Mouse (Mus musculus) CH12.LX (cell line): ENCODE measurements around the gene Wdr63. TPM values are rescaled to one million over a fixed set of nuclear protein-coding genes. Genes with fewer than 3 reads are reported as not detected.

ENCODE experiments used
- DNase-seq: peaks from one replicate; pipeline ENCODE4 v3.0.0-alpha.2; 2013; ENCODE audit errors: extremely low read depth
- H3K27ac ChIP-seq: 2 replicates; pipeline ENCODE4 v1.5.1; 2012; ENCODE audit warnings: low read depth, mild to moderate bottlenecking, control low read depth, moderate library complexity; ENCODE audit not compliant: insufficient read depth
- H3K27me3 ChIP-seq: replicated peaks from 2 replicates; pipeline ENCODE3; 2012; ENCODE audit warnings: inconsistent platforms
- H3K36me3 ChIP-seq, 2 experiments: replicated peaks in 1 of 2; 2 replicates each; pipeline versions ENCODE3 to v1.6.1; 2012; ENCODE audit warnings: inconsistent platforms in 1 of 2, low read length in 1 of 2, mild to moderate bottlenecking in 1 of 2, mixed read lengths in 1 of 2, moderate library complexity in 1 of 2; ENCODE audit not compliant: control insufficient read depth in 1 of 2, insufficient read depth in 1 of 2
- H3K4me1 ChIP-seq, 2 experiments: 2 replicates each; pipeline ENCODE4 v1.6.1; 2012; ENCODE audit warnings: inconsistent platforms in 1 of 2, moderate library complexity in 1 of 2; ENCODE audit not compliant: insufficient read depth in 2 of 2, control insufficient read depth in 1 of 2
- H3K4me2 ChIP-seq: 2 replicates; pipeline ENCODE4 v1.6.1; 2012; ENCODE audit warnings: low read depth, mild to moderate bottlenecking, control low read depth; ENCODE audit not compliant: poor library complexity, insufficient read depth, severe bottlenecking
- H3K4me3 ChIP-seq, 3 experiments: fragments of 150-350 bp in 1 of 3; sonication (generic) in 1 of 3; replicated peaks in 1 of 3; 2 replicates each; pipeline versions ENCODE3 to v1.5.1; 2011 to 2012; ENCODE audit warnings: low read depth in 2 of 3, low read length in 2 of 3, mild to moderate bottlenecking in 2 of 3, moderate library complexity in 2 of 3, control low read depth in 1 of 3, improper control_type of control experiment in 1 of 3, inconsistent platforms in 1 of 3, mixed read lengths in 1 of 3; ENCODE audit not compliant: poor library complexity in 1 of 3
- H3K79me2 ChIP-seq: replicated peaks from 2 replicates; pipeline ENCODE4 v1.6.1; 2012; ENCODE audit warnings: mild to moderate bottlenecking, moderate library complexity; ENCODE audit not compliant: control insufficient read depth, poor library complexity, insufficient read depth, severe bottlenecking; ENCODE audit errors: extremely low read depth
- H3K9ac ChIP-seq: 2 replicates; pipeline ENCODE4 v1.6.1; 2012; ENCODE audit warnings: low read depth, mild to moderate bottlenecking, control low read depth, moderate library complexity; ENCODE audit not compliant: insufficient read depth
- H3K9me3 ChIP-seq: replicated peaks from 2 replicates; pipeline ENCODE3; 2012; ENCODE audit warnings: low read length, inconsistent platforms, mixed read lengths
- BHLHE40 ChIP-seq: IDR thresholded peaks from 2 replicates; pipeline ENCODE4 v1.6.1; 2011; ENCODE audit warnings: mild to moderate bottlenecking, low read depth, low read length, improper control_type of control experiment
- CHD2 ChIP-seq: IDR thresholded peaks from 2 replicates; pipeline ENCODE4 v1.6.1; 2011; ENCODE audit warnings: low read length, improper control_type of control experiment
- CTCF ChIP-seq, 2 experiments: IDR thresholded peaks in 1 of 2; conservative IDR thresholded peaks in 1 of 2; 2 replicates each; pipeline ENCODE4 v1.5.1; 2011 to 2012; ENCODE audit warnings: low read depth in 2 of 2, low read length in 2 of 2, improper control_type of control experiment in 1 of 2, inconsistent platforms in 1 of 2, mild to moderate bottlenecking in 1 of 2, moderate library complexity in 1 of 2
- E2F4 ChIP-seq: IDR thresholded peaks from 2 replicates; pipeline ENCODE4 v1.6.1; 2011; ENCODE audit warnings: low read depth, low read length, improper control_type of control experiment; ENCODE audit not compliant: insufficient replicate concordance
- ELF1 ChIP-seq: IDR thresholded peaks from 2 replicates; pipeline ENCODE4 v1.6.1; 2014; ENCODE audit warnings: low read depth, mild to moderate bottlenecking, inconsistent platforms, low read length, improper control_type of control experiment
- EP300 ChIP-seq: IDR thresholded peaks from 2 replicates; pipeline ENCODE4 v1.6.1; 2011; ENCODE audit warnings: low read length, improper control_type of control experiment
- ETS1 ChIP-seq: conservative IDR thresholded peaks from 2 replicates; pipeline ENCODE4 v1.6.1; 2012; ENCODE audit warnings: low read depth, mild to moderate bottlenecking, inconsistent platforms, low read length, improper control_type of control experiment, moderate library complexity
- HCFC1 ChIP-seq: IDR thresholded peaks from 2 replicates; pipeline ENCODE4 v1.6.1; 2012; ENCODE audit warnings: low read depth, mild to moderate bottlenecking, inconsistent platforms, low read length, improper control_type of control experiment
- JUN ChIP-seq: IDR thresholded peaks from 2 replicates; pipeline ENCODE4 v1.6.1; 2011; ENCODE audit warnings: low read depth, mild to moderate bottlenecking, low read length, improper control_type of control experiment, moderate library complexity; ENCODE audit not compliant: insufficient read depth
- JUND ChIP-seq: conservative IDR thresholded peaks from 2 replicates; pipeline ENCODE4 v1.6.1; 2011; ENCODE audit warnings: low read depth, low read length, improper control_type of control experiment
- MAFK ChIP-seq: IDR thresholded peaks from 2 replicates; pipeline ENCODE4 v1.6.1; 2011; ENCODE audit warnings: low read length, improper control_type of control experiment; ENCODE audit not compliant: insufficient replicate concordance
- MAX ChIP-seq: IDR thresholded peaks from 2 replicates; pipeline ENCODE4 v1.6.1; 2011; ENCODE audit warnings: low read length, improper control_type of control experiment
- MXI1 ChIP-seq: IDR thresholded peaks from 2 replicates; pipeline ENCODE4 v1.6.1; 2011; ENCODE audit warnings: mild to moderate bottlenecking, low read depth, low read length, improper control_type of control experiment
- MYC ChIP-seq: IDR thresholded peaks from 2 replicates; pipeline ENCODE4 v1.6.1; 2011; ENCODE audit warnings: low read depth, mild to moderate bottlenecking, improper control_type of control experiment, low read length
- POLR2A ChIP-seq: IDR thresholded peaks from 2 replicates; pipeline ENCODE4 v1.6.1; 2011; ENCODE audit warnings: low read depth, mild to moderate bottlenecking, improper control_type of control experiment, low read length
- RAD21 ChIP-seq: IDR thresholded peaks from 2 replicates; pipeline ENCODE4 v1.6.1; 2011; ENCODE audit warnings: low read depth, mild to moderate bottlenecking, low read length, improper control_type of control experiment, moderate library complexity
- RCOR1 ChIP-seq: conservative IDR thresholded peaks from 2 replicates; pipeline ENCODE4 v1.6.1; 2012; ENCODE audit warnings: low read depth, mild to moderate bottlenecking, inconsistent platforms, low read length, improper control_type of control experiment
- SIN3A ChIP-seq: IDR thresholded peaks from 2 replicates; pipeline ENCODE4 v1.6.1; 2012; ENCODE audit warnings: low read length, improper control_type of control experiment, inconsistent platforms
- SMC3 ChIP-seq: IDR thresholded peaks from 2 replicates; pipeline ENCODE4 v1.6.1; 2011; ENCODE audit warnings: low read depth, low read length, improper control_type of control experiment
- TBP ChIP-seq: conservative IDR thresholded peaks from 2 replicates; pipeline ENCODE4 v1.6.1; 2011; ENCODE audit warnings: low read depth, low read length, improper control_type of control experiment
- TCF12 ChIP-seq: IDR thresholded peaks from 2 replicates; pipeline ENCODE4 v1.6.1; 2014; ENCODE audit warnings: low read depth, mild to moderate bottlenecking, inconsistent platforms, low read length, improper control_type of control experiment
- UBTF ChIP-seq: IDR thresholded peaks from 2 replicates; pipeline ENCODE4 v1.6.1; 2012; ENCODE audit warnings: low read depth, mild to moderate bottlenecking, inconsistent platforms, low read length, improper control_type of control experiment, moderate library complexity
- USF1 ChIP-seq: IDR thresholded peaks from 2 replicates; pipeline ENCODE4 v1.6.1; 2014; ENCODE audit warnings: low read depth, mild to moderate bottlenecking, inconsistent platforms, low read length, improper control_type of control experiment
- USF2 ChIP-seq: conservative IDR thresholded peaks from 2 replicates; pipeline ENCODE4 v1.6.1; 2011; ENCODE audit warnings: low read depth, low read length, improper control_type of control experiment
- ZC3H11A ChIP-seq: IDR thresholded peaks from 2 replicates; pipeline ENCODE4 v1.6.1; 2012; ENCODE audit warnings: low read depth, mild to moderate bottlenecking, inconsistent platforms, low read length, improper control_type of control experiment
- ZMIZ1 ChIP-seq: IDR thresholded peaks from 2 replicates; pipeline ENCODE4 v1.6.1; 2012; ENCODE audit warnings: low read depth, mild to moderate bottlenecking, inconsistent platforms, low read length, improper control_type of control experiment
- ZNF384 ChIP-seq: IDR thresholded peaks from 2 replicates; pipeline ENCODE4 v1.6.1; 2012; ENCODE audit warnings: low read depth, low read length, improper control_type of control experiment, inconsistent platforms
- dilution Hi-C: fragments of 300-500 bp; cut with MboI; formaldehyde crosslinking; loops from 2 replicates; pipeline ENCODE4 v1.14.3; 2020; ENCODE audit warnings: low sequenced_read_pairs; ENCODE audit not compliant: extremely low pct_unique_long_range_greater_than_20kb, extremely low pct_ligation_motif_present
- in situ Hi-C: fragments of 300-500 bp; cut with MboI; formaldehyde crosslinking; loops from 3 replicates; pipeline ENCODE4 v1.14.3; 2019; ENCODE audit warnings: low sequenced_read_pairs, low pct_ligation_motif_present, low pct_unique_long_range_greater_than_20kb, mixed read lengths
- polyA plus RNA-seq: library from polyadenylated mRNA; unstranded; fragments of >175 nt; gene quantifications from 2 replicates; pipeline ENCODE4 v1.2.1, GENCODE M21; 2012; ENCODE audit warnings: low read depth; ENCODE audit not compliant: insufficient read length
- total RNA-seq, 2 experiments: library from RNA; depleted of rRNA; stranded (reverse); fragments of 300-350 nt in 1 of 2; fragments of >200 nt in 1 of 2; gene quantifications; 2 replicates each; pipeline ENCODE4 v1.2.3; 2012 to 2014

Wdr63 gene
- total and polyA plus RNA-seq, 3 experiments, result not detected

DNA sequence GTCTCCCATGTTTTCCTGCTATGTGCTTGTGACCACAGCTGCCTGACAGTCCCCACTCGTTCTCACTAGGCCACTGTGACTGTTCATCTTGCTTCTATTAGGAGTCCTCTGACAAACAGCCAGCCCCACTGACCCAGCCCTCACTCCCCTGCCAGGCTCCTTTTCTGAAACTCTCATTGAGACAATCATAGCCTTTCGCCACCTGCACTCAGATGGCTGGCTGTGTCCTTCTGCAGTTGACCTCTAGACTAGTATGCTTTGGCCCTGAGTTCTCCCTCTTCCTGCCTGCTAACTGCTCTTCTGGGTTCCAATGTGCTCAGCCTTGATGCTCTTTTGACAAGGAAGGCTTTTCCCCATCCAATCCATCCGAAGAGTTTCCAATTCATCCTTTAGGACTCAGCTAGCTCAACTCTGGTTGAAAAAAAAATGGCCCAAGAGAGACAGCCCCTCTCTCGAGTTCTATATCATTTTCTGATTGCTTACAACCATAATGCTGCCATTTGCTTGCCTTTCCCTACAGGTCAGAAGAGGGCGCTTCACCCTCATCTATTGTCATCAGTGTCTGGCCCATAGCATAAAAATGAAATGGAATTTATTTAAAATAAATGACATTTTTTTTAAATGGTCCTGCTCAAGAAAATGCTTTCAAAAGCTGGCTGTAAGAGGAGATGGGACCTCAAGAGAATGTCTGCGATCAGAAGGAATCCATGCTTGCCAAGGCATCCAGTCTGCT is 54.7 kb downstream of the Wdr63 start:
- dilution Hi-C loops (no loop called here), in situ Hi-C loops (loop anchor here (10.0 kb wide), 1 partner anchor 232 kb away; no protein-coding TSS in a partner anchor)
- H3K4me3 ChIP-seq, result no peak overlapping the region
- no peak overlapping the region for H3K4me2 ChIP-seq
- no peaks in the 10 kb centered on the region for H3K9me3 ChIP-seq
- DNase-seq, result no peak
- H3K27me3 ChIP-seq, result no peaks in the 10 kb centered on the region
- no peaks in the 10 kb centered on the region for H3K79me2 ChIP-seq
- H3K9ac ChIP-seq, result no peak overlapping the region
- H3K36me3 ChIP-seq, result no peaks in the 10 kb centered on the region
- no peak overlapping the region for H3K27ac ChIP-seq
- TF ChIP-seq SIN3A (no peak), BHLHE40 (no peak), SMC3 (peak; percentile 45), UBTF (no peak), EP300 (no peak), E2F4 (no peak), MYC (no peak), MXI1 (no peak), TBP (no peak), HCFC1 (no peak), ZC3H11A (no peak), USF1 (no peak), JUND (no peak), MAX (no peak), JUN (no peak), CHD2 (no peak), CTCF (conservative IDR thresholded peaks at IDR 0.05 in 1 of 2, IDR thresholded peaks at IDR 0.05 in 1 of 2; ENCODE audit: low read depth in 2 of 2, low read length in 2 of 2) (peak; percentile 11 to 76; a peak in 2 of 4 replicates), RAD21 (peak; percentile 63)
- H3K4me1 ChIP-seq, result peaks cover 12 to 53% of the 10 kb centered on the region in 2 experiments

DNA sequence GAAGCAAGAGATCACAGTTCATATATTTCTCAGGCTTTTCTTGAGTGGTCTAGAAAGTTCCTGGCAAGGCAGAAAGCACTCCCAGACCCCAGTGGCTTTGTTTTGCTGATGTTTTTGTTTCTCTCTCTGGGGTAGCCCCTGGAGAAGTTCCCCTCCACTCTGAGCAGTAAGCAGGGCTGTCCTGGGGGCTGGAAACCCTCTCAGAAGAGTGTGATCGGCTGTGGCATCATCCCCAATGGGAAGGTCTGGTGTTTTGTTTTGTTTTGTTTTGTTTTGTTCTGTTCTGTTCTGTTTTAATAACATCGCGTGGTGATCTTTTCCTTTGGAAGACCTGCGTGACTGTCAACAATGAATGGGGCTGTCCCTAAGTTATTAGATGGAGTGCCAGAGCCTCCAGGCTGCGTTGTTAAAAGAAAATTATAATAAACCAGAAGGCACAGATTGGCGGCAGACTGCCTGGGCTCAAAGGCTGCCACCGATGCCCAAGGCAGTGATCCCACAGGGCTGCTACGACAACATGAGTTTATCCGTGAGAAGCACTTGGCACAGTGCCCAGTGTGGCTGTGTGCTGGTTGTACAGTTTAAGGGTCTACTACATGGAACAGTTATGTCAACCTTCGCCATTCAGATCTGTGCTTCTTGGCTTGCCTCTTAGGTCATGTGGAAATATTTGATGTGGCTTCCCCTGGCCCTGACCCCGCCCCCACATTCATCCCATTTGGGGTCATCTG is 56.5 kb downstream of the Wdr63 start:
- Histone ChIP-seq H3K36me3 (no peaks in the 10 kb centered on the region), H3K9me3 (no peaks in the 10 kb centered on the region)
- dilution Hi-C loops (no loop called here), in situ Hi-C loops (loop anchor here (10.0 kb wide), 1 partner anchor 233 kb away; no protein-coding TSS in a partner anchor)
- TF ChIP-seq ZC3H11A (no peak), MXI1 (no peak), JUND (no peak), CHD2 (no peak), ETS1 (no peak), USF2 (no peak), MAFK (no peak), CTCF (conservative IDR thresholded peaks at IDR 0.05 in 1 of 2, IDR thresholded peaks at IDR 0.05 in 1 of 2; ENCODE audit: low read depth in 2 of 2, low read length in 2 of 2) (no peak), ZMIZ1 (no peak), RCOR1 (no peak), RAD21 (no peak), JUN (no peak), POLR2A (no peak), TBP (no peak), EP300 (no peak), ELF1 (no peak), ZNF384 (no peak), TCF12 (no peak)
- TF ChIP-seq, all 38 proteins: peak for 0
- peak overlapping the region; percentile 30; the same call in 1 of the 2 replicates for H3K4me2 ChIP-seq
- DNase-seq, result no peak
- no peak overlapping the region for H3K4me3 ChIP-seq
- no peaks in the 10 kb centered on the region for H3K27me3 ChIP-seq
- no peak overlapping the region for H3K9ac ChIP-seq
- no peaks in the 10 kb centered on the region for H3K79me2 ChIP-seq
- H3K27ac ChIP-seq, result no peak overlapping the region
- H3K4me1 ChIP-seq, result peaks cover 16 to 64% of the 10 kb centered on the region in 2 experiments
